Mouse (Mus musculus): Measurements from ENCODE around the gene Zc3h13. TPM values are rescaled to one million over a fixed set of nuclear protein-coding genes. Genes with fewer than 3 reads are reported as not detected.

Zc3h13 gene
- polyA plus RNA-seq (2012; rRNA removed), result 27.2 and 27.5 TPM in 2 replicates

DNA sequence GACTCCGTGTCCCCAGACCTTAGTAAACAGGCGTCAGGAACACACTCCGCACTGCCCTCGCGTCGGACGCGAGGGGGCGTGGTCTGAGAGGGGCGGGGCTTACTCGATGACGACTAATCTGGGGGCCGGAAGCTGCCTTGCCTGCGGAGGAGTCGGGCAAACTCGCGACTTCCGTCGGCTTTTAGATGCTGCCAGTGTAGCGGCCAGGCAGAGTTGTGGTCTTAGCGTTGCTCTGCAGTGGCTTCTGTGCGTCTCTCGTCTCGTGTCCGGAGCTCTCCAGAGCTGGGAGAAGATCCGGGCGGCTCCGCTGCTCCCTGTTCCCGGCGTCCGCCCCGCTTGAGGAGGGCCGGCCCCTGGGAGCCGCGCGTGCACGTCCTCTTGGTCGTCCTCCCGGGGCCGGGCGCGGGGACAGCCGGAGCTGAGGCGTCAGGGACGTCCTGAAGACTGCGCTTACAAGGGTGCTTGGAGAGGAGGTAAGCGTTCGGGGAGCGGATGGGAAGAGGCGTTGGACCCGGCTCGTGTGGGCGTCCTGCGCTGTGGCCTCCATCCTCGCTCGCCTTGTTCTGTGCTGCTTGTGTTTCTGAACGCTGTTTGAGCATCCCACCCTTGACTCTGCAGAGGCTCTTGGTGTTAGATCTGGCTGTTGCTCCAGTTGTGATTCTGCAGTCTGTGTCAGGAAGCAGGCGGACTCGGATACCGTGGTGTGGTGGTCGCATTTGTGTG is at the start of gene Zc3h13:
Zc3h13 (plus strand) TSS at position 181 of the 723 bp plus-strand sequence.
- TF ChIP-seq CTCF (IDR thresholded peaks at IDR 0.05; ENCODE audit: borderline replicate concordance, insufficient read depth, low read depth, low read length) (no peak), POLR2A (IDR thresholded peaks at IDR 0.05; ENCODE audit: borderline replicate concordance, insufficient read depth, low read length) (peak; percentile 97)
- H3K27me3 ChIP-seq (ENCODE audit: control insufficient read depth, insufficient read depth, low read length), result no peaks in the 10 kb centered on the region
- peak within 1 kb of the TSS; percentile 83 for H3K4me3 ChIP-seq (replicated peaks; ENCODE audit: insufficient read depth, low read depth, low read length)
- peak; percentile 94 to 99 for DNase-seq
- WGBS, result under 1% methylated on average over 61 of the region's 61 CpGs
- H3K4me1 ChIP-seq (ENCODE audit: control insufficient read depth, insufficient read depth, low read length), result no peaks in the 10 kb centered on the region; the same call in 1 of the 2 replicates
- H3K27ac ChIP-seq (ENCODE audit: insufficient read depth, low read length), result peak within 1 kb of the TSS; percentile 61; the same call in 1 of the 2 replicates

DNA sequence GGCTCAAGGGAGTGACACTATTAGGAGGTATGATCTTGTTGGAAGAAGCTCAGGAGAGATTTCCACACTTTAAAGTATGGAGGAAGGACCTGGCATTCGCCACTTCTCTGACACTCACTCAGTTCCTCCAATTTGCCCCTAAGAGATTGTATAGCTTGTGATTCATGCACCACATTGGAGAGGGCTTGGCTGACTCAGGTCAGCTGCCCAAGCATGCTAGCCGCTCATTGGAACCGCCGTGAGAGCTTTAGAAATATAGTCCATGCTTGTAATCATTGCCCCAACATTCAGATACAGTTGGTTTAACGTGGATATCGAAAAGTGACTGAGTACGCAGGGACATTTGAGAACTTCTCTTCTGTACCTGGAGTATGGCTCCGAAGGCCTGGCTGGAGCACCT is 48.6 kb upstream of the Zc3h13 start:
- TF ChIP-seq POLR2A (IDR thresholded peaks at IDR 0.05; ENCODE audit: borderline replicate concordance, insufficient read depth, low read length) (no peak), CTCF (IDR thresholded peaks at IDR 0.05; ENCODE audit: borderline replicate concordance, insufficient read depth, low read depth, low read length) (no peak)
- H3K27me3 ChIP-seq (ENCODE audit: control insufficient read depth, insufficient read depth, low read length), result no peaks in the 10 kb centered on the region
- no peak overlapping the region for H3K27ac ChIP-seq (ENCODE audit: insufficient read depth, low read length)
- no peaks in the 10 kb centered on the region for H3K4me1 ChIP-seq (ENCODE audit: control insufficient read depth, insufficient read depth, low read length)
- no peak overlapping the region for H3K4me3 ChIP-seq (replicated peaks; ENCODE audit: insufficient read depth, low read depth, low read length)
- no peak for DNase-seq
- WGBS, result 75% methylated on average over 8 of the region's 8 CpGs

DNA sequence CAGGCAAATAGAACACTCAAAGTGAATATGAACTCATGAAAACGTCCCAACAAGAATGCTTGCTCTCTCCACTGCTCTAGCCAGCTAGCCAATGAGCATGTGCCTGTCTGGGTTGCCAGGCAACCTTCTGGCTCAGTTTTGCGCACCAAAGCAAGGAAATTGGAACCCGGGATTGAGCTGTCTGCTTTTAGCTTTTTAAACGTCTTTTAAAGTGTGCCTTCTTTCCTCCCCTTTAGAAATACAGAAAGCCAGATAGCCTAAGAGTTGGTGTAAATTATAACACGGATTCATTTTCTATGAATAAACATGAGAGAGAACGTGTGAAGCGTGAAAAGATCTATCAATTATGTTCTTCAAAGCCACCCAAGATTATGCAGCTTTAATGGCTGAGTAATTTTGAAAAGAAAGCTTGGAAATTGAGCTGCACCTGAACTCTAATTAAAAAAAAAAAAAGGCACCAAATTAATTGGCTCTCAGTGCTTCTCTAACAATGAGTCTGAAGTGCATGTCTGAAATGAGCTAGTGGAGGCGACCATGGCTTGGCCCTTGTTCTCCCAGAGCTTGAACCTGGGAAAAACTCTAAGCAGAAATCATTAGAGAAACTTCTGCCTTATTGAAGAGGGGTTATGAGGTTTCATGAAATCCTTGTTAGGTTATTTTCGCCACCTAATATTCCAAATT is 48.1 kb upstream of the Zc3h13 start:
- Histone ChIP-seq H3K4me3 (replicated peaks; ENCODE audit: insufficient read depth, low read depth, low read length) (no peak overlapping the region), H3K27ac (ENCODE audit: insufficient read depth, low read length) (no peak overlapping the region), H3K4me1 (ENCODE audit: control insufficient read depth, insufficient read depth, low read length) (no peaks in the 10 kb centered on the region), H3K27me3 (ENCODE audit: control insufficient read depth, insufficient read depth, low read length) (no peaks in the 10 kb centered on the region)
- DNase-seq, result no peak
- TF ChIP-seq CTCF (IDR thresholded peaks at IDR 0.05; ENCODE audit: borderline replicate concordance, insufficient read depth, low read depth, low read length) (no peak), POLR2A (IDR thresholded peaks at IDR 0.05; ENCODE audit: borderline replicate concordance, insufficient read depth, low read length) (no peak)
- 24% methylated on average over 9 of the region's 9 CpGs for WGBS

DNA sequence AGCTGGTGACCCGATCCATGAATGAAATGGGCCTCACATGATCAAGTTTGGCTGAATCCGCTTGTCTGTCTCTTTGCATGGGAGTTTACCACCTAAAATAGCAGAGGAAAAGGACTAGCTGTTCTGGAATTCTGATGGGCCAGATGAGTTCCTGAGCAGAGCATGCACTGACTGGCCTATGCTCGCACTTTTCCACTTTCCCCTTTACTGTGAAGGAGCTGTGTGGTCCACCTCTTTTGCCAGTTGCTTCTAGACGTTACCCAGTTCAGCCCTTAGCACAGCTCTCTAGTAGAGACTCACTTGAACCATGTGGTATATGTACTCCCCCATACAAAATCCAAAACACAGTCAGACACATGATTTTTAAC is 47.6 kb upstream of the Zc3h13 start:
- WGBS, result 82% methylated on average over 4 of the region's 4 CpGs

DNA sequence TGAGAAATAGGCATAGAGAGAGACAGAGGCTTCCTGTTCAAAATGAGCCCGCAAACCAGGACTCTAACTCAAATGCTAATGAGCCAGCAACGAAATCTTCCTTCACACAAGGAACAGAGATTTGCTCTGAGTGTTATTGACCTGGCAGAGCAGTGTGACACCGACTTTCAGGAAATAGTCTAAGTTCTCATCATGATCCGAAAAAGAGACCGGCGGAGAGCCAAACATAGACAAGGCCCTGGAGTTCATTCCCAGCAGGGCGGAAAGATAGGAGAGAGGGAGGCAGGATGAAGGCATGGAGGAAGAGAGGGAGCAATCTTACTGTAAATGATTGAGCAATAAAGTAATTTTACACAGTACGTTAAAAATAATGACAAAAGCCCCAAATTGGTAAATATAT is 47.1 kb upstream of the Zc3h13 start:
- 79% methylated on average over 8 of the region's 8 CpGs for WGBS
- no peak overlapping the region for H3K27ac ChIP-seq (ENCODE audit: insufficient read depth, low read length)
- no peak overlapping the region for H3K4me3 ChIP-seq (replicated peaks; ENCODE audit: insufficient read depth, low read depth, low read length)
- H3K4me1 ChIP-seq (ENCODE audit: control insufficient read depth, insufficient read depth, low read length), result no peaks in the 10 kb centered on the region
- H3K27me3 ChIP-seq (ENCODE audit: control insufficient read depth, insufficient read depth, low read length), result no peaks in the 10 kb centered on the region
- DNase-seq, result no peak
- no peak for TF ChIP-seq POLR2A (IDR thresholded peaks at IDR 0.05; ENCODE audit: borderline replicate concordance, insufficient read depth, low read length)
- no peak for TF ChIP-seq CTCF (IDR thresholded peaks at IDR 0.05; ENCODE audit: borderline replicate concordance, insufficient read depth, low read depth, low read length)

More for the DNA sequence above, 47.6 kb upstream of the Zc3h13 start:
- no peak overlapping the region for H3K27ac ChIP-seq (ENCODE audit: insufficient read depth, low read length)
- no peaks in the 10 kb centered on the region for H3K27me3 ChIP-seq (ENCODE audit: control insufficient read depth, insufficient read depth, low read length)
- H3K4me1 ChIP-seq (ENCODE audit: control insufficient read depth, insufficient read depth, low read length), result no peaks in the 10 kb centered on the region
- no peak for DNase-seq
- no peak overlapping the region for H3K4me3 ChIP-seq (replicated peaks; ENCODE audit: insufficient read depth, low read depth, low read length)
- TF ChIP-seq POLR2A (IDR thresholded peaks at IDR 0.05; ENCODE audit: borderline replicate concordance, insufficient read depth, low read length), result no peak
- TF ChIP-seq CTCF (IDR thresholded peaks at IDR 0.05; ENCODE audit: borderline replicate concordance, insufficient read depth, low read depth, low read length), result no peak

DNA sequence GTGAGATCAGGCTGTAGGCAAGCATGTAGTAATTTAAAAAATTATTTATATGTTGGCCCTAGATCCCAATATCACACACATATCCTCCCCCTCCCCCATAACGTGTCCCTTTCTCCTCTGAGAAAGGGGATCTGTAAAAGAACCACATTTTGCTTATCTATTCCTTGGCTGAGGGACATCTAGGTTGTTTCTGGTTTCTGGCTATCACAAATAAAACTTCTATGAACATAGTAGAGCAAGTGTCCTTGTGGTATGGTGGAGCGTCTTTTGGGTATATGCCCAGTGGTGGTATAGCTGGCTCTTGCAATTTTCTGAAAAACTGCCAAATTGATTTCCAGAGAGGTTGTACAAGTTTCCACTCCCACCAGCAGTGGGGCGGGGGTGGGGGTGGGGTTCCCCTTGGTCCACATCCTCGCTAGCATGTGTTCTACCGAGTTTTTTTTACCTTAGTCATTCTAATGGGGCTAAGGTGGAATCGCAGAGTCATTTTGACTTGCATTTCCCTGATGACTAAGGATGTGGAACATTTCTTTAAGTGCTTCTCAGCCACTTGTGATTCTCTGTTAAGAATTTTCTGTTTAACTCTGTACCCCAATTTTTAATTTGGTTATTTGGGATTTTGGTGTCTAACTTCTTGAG is 46.0 kb upstream of the Zc3h13 start:
- Histone ChIP-seq H3K4me3 (replicated peaks; ENCODE audit: insufficient read depth, low read depth, low read length) (no peak overlapping the region), H3K4me1 (ENCODE audit: control insufficient read depth, insufficient read depth, low read length) (no peaks in the 10 kb centered on the region), H3K27me3 (ENCODE audit: control insufficient read depth, insufficient read depth, low read length) (no peaks in the 10 kb centered on the region), H3K27ac (ENCODE audit: insufficient read depth, low read length) (no peak overlapping the region)
- TF ChIP-seq POLR2A (IDR thresholded peaks at IDR 0.05; ENCODE audit: borderline replicate concordance, insufficient read depth, low read length), result no peak
- no peak for TF ChIP-seq CTCF (IDR thresholded peaks at IDR 0.05; ENCODE audit: borderline replicate concordance, insufficient read depth, low read depth, low read length)
- 64% methylated on average over 6 of the region's 6 CpGs for WGBS
- no peak for DNase-seq

DNA sequence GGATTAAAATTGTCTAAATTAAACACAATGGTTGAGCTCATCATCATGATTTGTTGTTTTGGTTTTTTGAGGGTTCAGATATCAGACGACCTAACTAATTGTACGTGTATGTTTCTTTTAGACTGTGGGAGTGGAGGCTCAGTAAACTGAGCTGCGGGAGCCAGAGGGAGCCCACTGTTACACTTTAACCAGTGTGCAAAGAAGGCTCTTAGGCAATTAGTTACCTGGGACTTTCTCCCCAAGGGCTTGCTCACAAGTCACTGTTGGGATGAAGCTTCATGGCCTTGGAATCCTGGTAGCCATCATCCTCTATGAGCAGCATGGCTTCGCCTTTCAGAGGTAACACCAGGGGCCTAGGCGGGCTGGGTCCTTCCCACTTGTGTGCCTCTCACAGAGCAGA is 42.1 kb upstream of the Zc3h13 start, which contains the start of gene Cpb2:
Cpb2 (plus strand) TSS at position 201 of the 400 bp plus-strand sequence.
- DNase-seq, result no peak
- no peaks in the 10 kb centered on the region for H3K4me1 ChIP-seq (ENCODE audit: control insufficient read depth, insufficient read depth, low read length)
- 88% methylated on average over 5 of the region's 5 CpGs for WGBS
- no peak within 1 kb of the TSS for H3K4me3 ChIP-seq (replicated peaks; ENCODE audit: insufficient read depth, low read depth, low read length)
- no peak for TF ChIP-seq CTCF (IDR thresholded peaks at IDR 0.05; ENCODE audit: borderline replicate concordance, insufficient read depth, low read depth, low read length)
- no peak for TF ChIP-seq POLR2A (IDR thresholded peaks at IDR 0.05; ENCODE audit: borderline replicate concordance, insufficient read depth, low read length)
- no peaks in the 10 kb centered on the region for H3K27me3 ChIP-seq (ENCODE audit: control insufficient read depth, insufficient read depth, low read length)
- H3K27ac ChIP-seq (ENCODE audit: insufficient read depth, low read length), result no peak within 1 kb of the TSS

Data from cerebellum, adult 2 months (tissue).